Mouse (Mus musculus): ENCODE results near the gene Gm4869. TPM values are rescaled to one million over a fixed set of nuclear protein-coding genes. Genes with fewer than 3 reads are reported as not detected.

The Gm4869 gene
- polyA plus RNA-seq, 1 experiment, result 0.07 TPM

GRCm38 (mm10) chr5:140513921-140514320, 68.5 kb downstream of the Gm4869 start:
- H3K36me3 ChIP-seq (ENCODE audit: control insufficient read depth, insufficient read depth), result no peaks in the 10 kb centered on the region
- H3K27me3 ChIP-seq (ENCODE audit: control insufficient read depth, insufficient read depth, insufficient read length), result no peaks in the 10 kb centered on the region
- no peaks in the 10 kb centered on the region for H3K79me2 ChIP-seq (ENCODE audit: control insufficient read depth, insufficient read depth)
- no peak for TF ChIP-seq REST (IDR thresholded peaks at IDR 0.05; ENCODE audit: insufficient read depth, insufficient read length)
- TF ChIP-seq POLR2A (IDR thresholded peaks at IDR 0.05; ENCODE audit: insufficient read length, low read depth), result no peak
- TF ChIP-seq MAX (IDR thresholded peaks at IDR 0.05; ENCODE audit: low read depth), result no peak
- no peak for TF ChIP-seq MYOD1 (IDR thresholded peaks at IDR 0.05; ENCODE audit: control insufficient read depth in 1 of 3, insufficient read length in 2 of 3, low read depth in 2 of 3)
- TF ChIP-seq E2F4 (IDR thresholded peaks at IDR 0.05; ENCODE audit: insufficient read depth), result no peak
- TF ChIP-seq TCF12 (IDR thresholded peaks at IDR 0.05; ENCODE audit: insufficient read depth, poor library complexity, severe bottlenecking), result no peak
- TF ChIP-seq USF1 (IDR thresholded peaks at IDR 0.05; ENCODE audit: low read depth), result no peak
- TF ChIP-seq CEBPB (IDR thresholded peaks at IDR 0.05; ENCODE audit: insufficient read depth, poor library complexity, severe bottlenecking), result no peak
- TF ChIP-seq SRF (IDR thresholded peaks at IDR 0.05; ENCODE audit: control insufficient read depth, insufficient read length, low read depth), result no peak
- TF ChIP-seq MYOG (IDR thresholded peaks at IDR 0.05; ENCODE audit: control insufficient read depth in 1 of 3, insufficient read depth in 1 of 3, insufficient read length in 2 of 3, low read depth in 2 of 3), result no peak
- no peak overlapping the region for H3K4me2 ChIP-seq (ENCODE audit: low read depth)
- H3ac ChIP-seq (ENCODE audit: control insufficient read depth, insufficient read length), result no peak overlapping the region
- no peak overlapping the region for H3K4me3 ChIP-seq

GRCm38 (mm10) chr5:140514799-140515486, 69.5 kb downstream of the Gm4869 start:
- H3K36me3 ChIP-seq (ENCODE audit: control insufficient read depth, insufficient read depth), result no peaks in the 10 kb centered on the region
- H3K4me2 ChIP-seq (ENCODE audit: low read depth), result peak overlapping the region; percentile 35
- no peaks in the 10 kb centered on the region for H3K79me2 ChIP-seq (ENCODE audit: control insufficient read depth, insufficient read depth)
- H3K27me3 ChIP-seq (ENCODE audit: control insufficient read depth, insufficient read depth, insufficient read length), result no peaks in the 10 kb centered on the region
- no peak overlapping the region for H3K4me3 ChIP-seq
- H3ac ChIP-seq (ENCODE audit: control insufficient read depth, insufficient read length), result no peak overlapping the region
- TF ChIP-seq POLR2AphosphoS2 (IDR thresholded peaks at IDR 0.05; ENCODE audit: insufficient read length, low read depth), result no peak
- peak; percentile 56 for TF ChIP-seq USF1 (IDR thresholded peaks at IDR 0.05; ENCODE audit: low read depth)
- 0 out of 2 replicates have a peak, but pooled peaks have one; percentile 30 for TF ChIP-seq CEBPB (IDR thresholded peaks at IDR 0.05; ENCODE audit: insufficient read depth, poor library complexity, severe bottlenecking)
- no peak for TF ChIP-seq E2F4 (IDR thresholded peaks at IDR 0.05; ENCODE audit: insufficient read depth)
- TF ChIP-seq REST (IDR thresholded peaks at IDR 0.05; ENCODE audit: insufficient read depth, insufficient read length), result no peak
- TF ChIP-seq MYOG (IDR thresholded peaks at IDR 0.05; ENCODE audit: control insufficient read depth in 1 of 3, insufficient read depth in 1 of 3, insufficient read length in 2 of 3, low read depth in 2 of 3), result peak in 1 of 3 experiments; percentile 3

GRCm38 (mm10) chr5:140517159-140517920, 71.9 kb downstream of the Gm4869 start:
- no peaks in the 10 kb centered on the region for H3K27me3 ChIP-seq (ENCODE audit: control insufficient read depth, insufficient read depth, insufficient read length)
- H3ac ChIP-seq (ENCODE audit: control insufficient read depth, insufficient read length), result no peak overlapping the region
- H3K79me2 ChIP-seq (ENCODE audit: control insufficient read depth, insufficient read depth), result no peaks in the 10 kb centered on the region
- H3K36me3 ChIP-seq (ENCODE audit: control insufficient read depth, insufficient read depth), result no peaks in the 10 kb centered on the region
- H3K4me3 ChIP-seq, result no peak overlapping the region
- TF ChIP-seq USF1 (IDR thresholded peaks at IDR 0.05; ENCODE audit: low read depth) (no peak), E2F4 (IDR thresholded peaks at IDR 0.05; ENCODE audit: insufficient read depth) (no peak), SRF (IDR thresholded peaks at IDR 0.05; ENCODE audit: control insufficient read depth, insufficient read length, low read depth) (no peak), CEBPB (IDR thresholded peaks at IDR 0.05; ENCODE audit: insufficient read depth, poor library complexity, severe bottlenecking) (no peak), POLR2A (IDR thresholded peaks at IDR 0.05; ENCODE audit: insufficient read length, low read depth) (no peak), MAX (IDR thresholded peaks at IDR 0.05; ENCODE audit: low read depth) (no peak), REST (IDR thresholded peaks at IDR 0.05; ENCODE audit: insufficient read depth, insufficient read length) (no peak), POLR2AphosphoS2 (IDR thresholded peaks at IDR 0.05; ENCODE audit: insufficient read length, low read depth) (no peak), MYOD1 (IDR thresholded peaks at IDR 0.05; ENCODE audit: control insufficient read depth in 1 of 3, insufficient read length in 2 of 3, low read depth in 2 of 3) (no peak), TCF3 (IDR thresholded peaks at IDR 0.05; ENCODE audit: insufficient read length, low read depth) (no peak), MYOG (IDR thresholded peaks at IDR 0.05; ENCODE audit: control insufficient read depth in 1 of 3, insufficient read depth in 1 of 3, insufficient read length in 2 of 3, low read depth in 2 of 3) (no peak), TCF12 (IDR thresholded peaks at IDR 0.05; ENCODE audit: insufficient read depth, poor library complexity, severe bottlenecking) (no peak)
- no peak overlapping the region for H3K4me2 ChIP-seq (ENCODE audit: low read depth)

- Histone ChIP-seq H3ac (ENCODE audit: control insufficient read depth, insufficient read length) (no peak overlapping the region), H3K4me2 (ENCODE audit: low read depth) (no peak overlapping the region), H3K27me3 (ENCODE audit: control insufficient read depth, insufficient read depth, insufficient read length) (no peaks in the 10 kb centered on the region), H3K79me2 (ENCODE audit: control insufficient read depth, insufficient read depth) (no peaks in the 10 kb centered on the region), H3K4me3 (no peak overlapping the region), H3K36me3 (ENCODE audit: control insufficient read depth, insufficient read depth) (no peaks in the 10 kb centered on the region)
- TF ChIP-seq POLR2A (IDR thresholded peaks at IDR 0.05; ENCODE audit: insufficient read length, low read depth), result no peak
- TF ChIP-seq SRF (IDR thresholded peaks at IDR 0.05; ENCODE audit: control insufficient read depth, insufficient read length, low read depth), result no peak
- no peak for TF ChIP-seq MYOG (IDR thresholded peaks at IDR 0.05; ENCODE audit: control insufficient read depth in 1 of 3, insufficient read depth in 1 of 3, insufficient read length in 2 of 3, low read depth in 2 of 3)
- TF ChIP-seq CEBPB (IDR thresholded peaks at IDR 0.05; ENCODE audit: insufficient read depth, poor library complexity, severe bottlenecking), result no peak
Measured at GRCm38 (mm10) chr5:140517921-140518230, 72.4 kb downstream of the Gm4869 start.

GRCm38 (mm10) chr5:140521196-140521595, 75.8 kb downstream of the Gm4869 start:
- H3K27me3 ChIP-seq (ENCODE audit: control insufficient read depth, insufficient read depth, insufficient read length), result no peaks in the 10 kb centered on the region
- H3K4me3 ChIP-seq, result no peak overlapping the region
- H3ac ChIP-seq (ENCODE audit: control insufficient read depth, insufficient read length), result no peak overlapping the region
- no peaks in the 10 kb centered on the region for H3K36me3 ChIP-seq (ENCODE audit: control insufficient read depth, insufficient read depth)
- H3K79me2 ChIP-seq (ENCODE audit: control insufficient read depth, insufficient read depth), result no peaks in the 10 kb centered on the region
- TF ChIP-seq MAX (IDR thresholded peaks at IDR 0.05; ENCODE audit: low read depth), result no peak
- TF ChIP-seq CEBPB (IDR thresholded peaks at IDR 0.05; ENCODE audit: insufficient read depth, poor library complexity, severe bottlenecking), result no peak
- no peak for TF ChIP-seq POLR2AphosphoS2 (IDR thresholded peaks at IDR 0.05; ENCODE audit: insufficient read length, low read depth)
- TF ChIP-seq USF1 (IDR thresholded peaks at IDR 0.05; ENCODE audit: low read depth), result no peak
- TF ChIP-seq MYOD1 (IDR thresholded peaks at IDR 0.05; ENCODE audit: control insufficient read depth in 1 of 3, insufficient read length in 2 of 3, low read depth in 2 of 3), result no peak
- TF ChIP-seq REST (IDR thresholded peaks at IDR 0.05; ENCODE audit: insufficient read depth, insufficient read length), result no peak
- TF ChIP-seq E2F4 (IDR thresholded peaks at IDR 0.05; ENCODE audit: insufficient read depth), result no peak
- TF ChIP-seq POLR2A (IDR thresholded peaks at IDR 0.05; ENCODE audit: insufficient read length, low read depth), result no peak
- no peak for TF ChIP-seq MYOG (IDR thresholded peaks at IDR 0.05; ENCODE audit: control insufficient read depth in 1 of 3, insufficient read depth in 1 of 3, insufficient read length in 2 of 3, low read depth in 2 of 3)
- no peak for TF ChIP-seq TCF12 (IDR thresholded peaks at IDR 0.05; ENCODE audit: insufficient read depth, poor library complexity, severe bottlenecking)
- TF ChIP-seq TCF3 (IDR thresholded peaks at IDR 0.05; ENCODE audit: insufficient read length, low read depth), result no peak
- no peak for TF ChIP-seq SRF (IDR thresholded peaks at IDR 0.05; ENCODE audit: control insufficient read depth, insufficient read length, low read depth)
- H3K4me2 ChIP-seq (ENCODE audit: low read depth), result no peak overlapping the region
